Mouse (Mus musculus) kidney, postnatal 0 days (tissue): ENCODE measurements around the gene Zfp617. TPM values are rescaled to one million over a fixed set of nuclear protein-coding genes. Genes with fewer than 3 reads are reported as not detected.

Experiments
- ATAC-seq: fragments of 200-750 bp; cut with Nextera tagmentation; replicated peaks from 2 replicates; pipeline ENCODE4 v1.8.0; 2017; ENCODE audit warnings: low read depth, moderate number of reproducible peaks, moderate TSS enrichment, moderate library complexity; ENCODE audit not compliant: low FRiP score
- DNase-seq: peaks from one replicate; pipeline ENCODE4 v3.0.0-alpha.2; 2016; ENCODE audit warnings: low spot score
- H3K27ac ChIP-seq: fragments of 300-500 bp; sonication (generic); 2 replicates; pipeline ENCODE4 v1.5.1; 2014; ENCODE audit warnings: mild to moderate bottlenecking
- H3K27me3 ChIP-seq: fragments of 300-500 bp; sonication (generic); 2 replicates; pipeline ENCODE4 v1.6.1; 2014; ENCODE audit warnings: low read length, mixed read lengths; ENCODE audit not compliant: insufficient read depth
- H3K36me3 ChIP-seq: fragments of 300-500 bp; sonication (generic); 2 replicates; pipeline ENCODE4 v1.6.1; 2014; ENCODE audit warnings: low read length, mixed read lengths; ENCODE audit not compliant: insufficient read depth
- H3K4me1 ChIP-seq: fragments of 300-500 bp; sonication (generic); replicated peaks from 2 replicates; pipeline ENCODE4 v1.6.1; 2014; ENCODE audit warnings: antibody characterized with exemption, low read length, mixed read lengths; ENCODE audit not compliant: insufficient read depth
- H3K4me2 ChIP-seq: fragments of 300-500 bp; sonication (generic); 2 replicates; pipeline ENCODE4 v1.6.1; 2014; ENCODE audit warnings: mild to moderate bottlenecking, low read length, moderate library complexity, mixed read lengths
- H3K4me3 ChIP-seq: fragments of 300-500 bp; sonication (generic); replicated peaks from 2 replicates; pipeline ENCODE4 v1.5.1; 2014; ENCODE audit warnings: low read depth, low read length
- H3K9ac ChIP-seq: fragments of 300-500 bp; sonication (generic); 2 replicates; pipeline ENCODE4 v1.6.1; 2014; ENCODE audit warnings: low read depth, low read length
- H3K9me3 ChIP-seq: fragments of 300-500 bp; sonication (generic); replicated peaks from 2 replicates; pipeline ENCODE4 v1.6.1; 2016; ENCODE audit warnings: low read length, inconsistent platforms, mixed read lengths
- CTCF ChIP-seq: IDR thresholded peaks from 2 replicates; pipeline ENCODE4 v1.5.1; 2016; ENCODE audit warnings: antibody characterized with exemption, low read depth, mild to moderate bottlenecking, moderate library complexity
- WGBS: fragments of 180-500 bp; shearing (Covaris S2); extraction: QIAGEN DNeasy Blood & Tissue Kit; methylation state at CpG from one replicate; pipeline ENCODE4 v1.1.7; 2014; 5-methylcytosine and 5-hydroxymethylcytosine counted together
- polyA plus RNA-seq: library from polyadenylated mRNA; unstranded; fragments of >200 nt; fragmentation: Nextera tagmentation; extraction: Ambion mirVana; gene quantifications from 2 replicates; pipeline ENCODE4 v1.2.1, GENCODE M21; 2015

Gene Zfp617
- polyA plus RNA-seq, 1 experiment from 2014 or later = 13.6 TPM

DNA sequence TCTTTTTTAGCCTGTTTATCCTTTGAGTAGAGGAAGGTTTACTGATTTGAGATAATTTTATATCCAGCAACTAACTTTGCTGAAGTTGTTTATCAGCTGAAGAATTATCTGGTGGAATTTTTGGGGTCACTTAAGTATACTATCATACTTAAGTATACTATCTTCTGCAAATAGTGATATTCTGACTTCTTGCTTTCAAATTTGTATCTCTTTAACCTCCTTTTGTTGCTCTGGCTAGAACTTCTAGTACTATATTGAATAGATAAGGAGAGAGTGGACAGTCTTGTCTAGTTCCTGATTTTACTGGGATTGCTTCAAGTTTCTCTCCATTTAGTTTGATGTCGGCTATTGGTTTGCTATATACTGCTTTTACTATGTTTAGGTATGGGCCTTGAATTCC, 1.6 kb upstream of the Zfp617 start:
- Histone ChIP-seq H3K9ac (no peak overlapping the region), H3K27ac (no peak overlapping the region), H3K9me3 (no peaks in the 10 kb centered on the region), H3K4me3 (no peak overlapping the region), H3K27me3 (no peaks in the 10 kb centered on the region), H3K4me2 (no peak overlapping the region), H3K4me1 (0 out of 2 replicates have a peak, but pooled peaks cover 5% of the 10 kb centered on the region), H3K36me3 (no peaks in the 10 kb centered on the region)
- no peak for TF ChIP-seq CTCF
- no peak for DNase-seq
- WGBS = 96% methylated on average over 1 of the region's 1 CpGs
- ATAC-seq = no peak

DNA sequence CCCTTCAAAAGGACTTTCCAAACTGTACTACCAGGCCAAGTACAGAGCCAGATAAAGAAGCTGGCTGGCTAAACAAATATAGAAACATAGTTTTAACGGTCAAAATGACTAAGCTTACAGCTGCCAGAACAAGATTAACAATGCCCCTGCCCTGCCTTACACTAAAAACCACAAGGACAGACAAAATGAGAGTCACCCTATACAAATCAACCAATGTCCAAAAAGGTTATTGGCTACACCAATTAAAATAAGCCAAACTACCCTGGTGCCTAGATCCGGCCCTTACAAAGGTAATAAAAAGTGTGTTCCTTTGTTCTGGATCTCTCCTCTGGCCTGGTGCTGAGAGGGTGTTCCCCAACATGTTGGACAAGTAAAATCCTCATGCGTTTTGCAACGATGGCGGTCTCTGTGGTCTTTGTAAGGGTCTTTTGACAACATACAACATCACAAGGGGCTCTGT, 607 bp upstream of the Zfp617 start:
- Histone ChIP-seq H3K4me3 (peak overlapping the region; percentile 88; the same call in 1 of the 2 replicates), H3K9ac (no peak overlapping the region), H3K9me3 (no peaks in the 10 kb centered on the region), H3K4me1 (0 out of 2 replicates have a peak, but pooled peaks cover 5% of the 10 kb centered on the region), H3K27me3 (no peaks in the 10 kb centered on the region), H3K27ac (peak overlapping the region; percentile 99; the same call in 1 of the 2 replicates), H3K4me2 (peak overlapping the region; percentile 72; the same call in 1 of the 2 replicates), H3K36me3 (no peaks in the 10 kb centered on the region)
- DNase-seq (no peak), ATAC-seq (0 out of 2 replicates have a peak, but pooled peaks have one; percentile 4)
- WGBS = 94% methylated on average over 5 of the region's 5 CpGs
- TF ChIP-seq CTCF = no peak

DNA sequence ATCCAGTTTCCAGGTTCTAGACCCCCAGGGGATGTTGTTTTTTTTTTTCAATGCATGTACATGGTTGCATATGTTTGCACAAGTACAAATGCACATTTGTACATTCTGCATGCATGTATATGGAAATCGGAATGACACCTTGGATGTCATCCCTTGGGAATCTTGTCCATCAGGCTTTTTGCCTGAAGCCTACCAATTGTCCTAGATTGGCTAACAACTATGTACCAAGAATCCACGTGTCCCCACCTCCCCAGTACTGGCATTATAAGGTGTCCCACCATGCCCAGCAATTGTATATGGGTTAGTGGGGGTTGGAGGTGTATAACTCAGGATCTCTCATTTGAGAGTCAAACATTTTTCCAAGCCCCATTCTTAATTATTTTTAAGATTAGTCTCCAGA, 3.9 kb downstream of the Zfp617 start:
- no peak overlapping the region for H3K9ac ChIP-seq
- no peak for TF ChIP-seq CTCF
- H3K27me3 ChIP-seq = no peaks in the 10 kb centered on the region
- DNase-seq (no peak), ATAC-seq (no peak)
- no peak overlapping the region for H3K4me2 ChIP-seq
- no peak overlapping the region for H3K4me3 ChIP-seq
- peaks cover 12% of the 10 kb centered on the region; the same call in 1 of the 2 replicates for H3K36me3 ChIP-seq
- H3K27ac ChIP-seq = no peak overlapping the region
- no peaks in the 10 kb centered on the region for H3K9me3 ChIP-seq
- 0 out of 2 replicates have a peak, but pooled peaks cover 5% of the 10 kb centered on the region for H3K4me1 ChIP-seq
- 93% methylated on average over 2 of the region's 2 CpGs for WGBS

DNA sequence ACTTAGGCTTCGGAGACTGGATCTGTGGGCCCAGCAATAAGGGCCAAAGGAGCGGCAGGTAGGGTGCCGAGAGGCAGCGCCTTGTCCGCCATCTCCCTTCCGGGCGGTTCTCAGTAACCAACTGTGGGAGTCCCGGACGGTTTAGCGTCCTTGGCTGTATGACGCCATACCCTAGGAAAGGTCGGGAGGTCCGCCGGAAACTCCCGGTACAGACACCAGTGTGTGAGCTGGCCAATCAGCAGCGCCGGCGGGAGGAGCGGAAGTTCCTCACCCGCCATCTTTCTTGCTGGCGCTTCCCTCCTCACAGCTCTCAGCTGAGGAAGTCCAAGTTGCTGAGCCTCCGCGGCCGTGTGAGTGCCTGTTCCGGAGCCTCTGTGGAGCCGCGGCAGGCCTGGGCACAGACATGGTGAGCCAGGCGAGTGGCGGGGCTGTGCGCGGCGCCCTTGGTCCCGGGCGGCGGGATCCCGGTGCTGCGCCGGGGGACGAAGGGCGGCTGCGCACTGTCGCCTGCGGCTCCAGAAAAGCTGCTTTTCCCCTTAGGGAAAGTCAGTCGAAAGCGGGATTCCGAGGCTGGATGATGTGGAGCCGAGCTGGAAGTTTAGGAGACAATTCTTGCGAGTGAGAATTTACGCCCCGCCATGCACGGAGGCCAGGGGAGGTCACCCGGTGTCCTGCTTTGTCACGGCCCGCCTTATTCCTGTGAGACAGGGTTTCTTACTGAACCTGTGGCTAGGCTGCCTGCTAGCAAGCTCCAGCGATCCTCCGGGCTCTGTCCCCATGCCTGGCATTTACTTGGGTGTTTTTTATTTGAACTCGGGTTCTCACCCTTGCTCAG, 14.3 kb downstream of the Zfp617 start:
- DNase-seq = peak; percentile 98
- Histone ChIP-seq H3K4me1 (0 out of 2 replicates have a peak, but pooled peaks cover 3% of the 10 kb centered on the region), H3K27ac (peak overlapping the region; percentile 98), H3K9ac (peak overlapping the region; percentile 84), H3K27me3 (no peaks in the 10 kb centered on the region), H3K4me2 (peak overlapping the region; percentile 72), H3K4me3 (peak overlapping the region; percentile 67), H3K36me3 (no peaks in the 10 kb centered on the region), H3K9me3 (no peaks in the 10 kb centered on the region)
- ATAC-seq = peak; percentile 100
- WGBS = under 1% methylated on average over 54 of the region's 57 CpGs
- no peak; the same call in 1 of the 2 replicates for TF ChIP-seq CTCF

DNA sequence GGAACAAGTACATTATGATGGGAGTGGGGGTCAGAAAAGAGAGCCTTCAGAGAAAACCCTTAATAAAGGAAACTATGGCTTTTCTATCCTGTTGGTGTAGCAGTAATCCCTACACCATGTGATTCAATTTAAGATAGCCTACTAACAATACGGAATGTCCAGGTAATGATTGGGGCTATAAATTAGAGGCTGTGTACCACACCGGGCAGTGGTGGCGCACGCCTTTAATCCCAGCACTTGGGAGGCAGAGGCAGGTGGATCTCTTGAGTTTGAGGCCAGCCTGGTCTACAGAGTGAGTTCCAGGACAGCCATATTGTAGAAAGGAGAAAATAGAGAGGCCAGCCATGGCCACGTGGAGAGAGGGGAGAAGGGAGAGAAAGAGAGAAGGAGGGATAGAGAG, 17.4 kb downstream of the Zfp617 start:
- Histone ChIP-seq H3K4me1 (0 out of 2 replicates have a peak, but pooled peaks cover 3% of the 10 kb centered on the region), H3K27me3 (no peaks in the 10 kb centered on the region), H3K9me3 (no peaks in the 10 kb centered on the region), H3K4me3 (no peak overlapping the region), H3K36me3 (peaks cover 20% of the 10 kb centered on the region), H3K9ac (no peak overlapping the region), H3K27ac (no peak overlapping the region), H3K4me2 (no peak overlapping the region)
- no peak for DNase-seq
- ATAC-seq = no peak
- WGBS = 96% methylated on average over 5 of the region's 5 CpGs
- no peak for TF ChIP-seq CTCF

DNA sequence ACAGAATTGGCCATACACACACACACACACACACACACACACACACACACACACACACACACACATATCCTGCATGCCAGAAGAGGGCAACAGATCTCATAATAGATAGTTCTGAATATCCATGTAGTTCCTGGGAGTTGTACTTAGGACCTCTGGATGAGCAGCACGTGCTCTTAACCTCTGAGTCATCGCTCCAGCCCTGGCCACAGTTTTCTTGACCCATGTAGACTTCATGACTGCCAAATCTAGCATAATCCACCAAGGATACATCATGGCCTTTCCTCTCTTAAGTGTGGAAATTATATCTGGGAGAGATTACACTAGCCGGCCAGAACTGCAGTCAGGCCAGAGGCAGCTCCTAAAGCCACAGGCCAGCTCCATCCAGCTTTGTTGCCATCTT, 18.1 kb downstream of the Zfp617 start:
- WGBS = 89% methylated on average over 3 of the region's 3 CpGs
- Histone ChIP-seq H3K9me3 (no peaks in the 10 kb centered on the region), H3K9ac (no peak overlapping the region), H3K36me3 (peaks cover 22% of the 10 kb centered on the region), H3K27ac (no peak overlapping the region), H3K4me3 (no peak overlapping the region), H3K4me2 (no peak overlapping the region), H3K4me1 (0 out of 2 replicates have a peak, but pooled peaks cover 3% of the 10 kb centered on the region), H3K27me3 (no peaks in the 10 kb centered on the region)
- ATAC-seq (no peak), DNase-seq (no peak)
- TF ChIP-seq CTCF = no peak
